Mouse (Mus musculus) ES-Bruce4 (cell line): ENCODE data around the gene Dok3. TPM values are rescaled to one million over a fixed set of nuclear protein-coding genes. Genes with fewer than 3 reads are reported as not detected.

ENCODE experiments used
- H3K27ac ChIP-seq: 2 replicates; pipeline ENCODE4 v1.5.1; 2012; ENCODE audit warnings: low read length, inconsistent platforms; ENCODE audit not compliant: insufficient read depth
- H3K27me3 ChIP-seq: 2 replicates; pipeline ENCODE4 v1.6.1; 2012; ENCODE audit warnings: mild to moderate bottlenecking, low read length, inconsistent platforms; ENCODE audit not compliant: control insufficient read depth, poor library complexity, insufficient read depth, severe bottlenecking
- H3K36me3 ChIP-seq: 2 replicates; pipeline ENCODE4 v1.6.1; 2012; ENCODE audit warnings: inconsistent platforms, mild to moderate bottlenecking, low read length, moderate library complexity; ENCODE audit not compliant: control insufficient read depth, poor library complexity, insufficient read depth, severe bottlenecking
- H3K4me1 ChIP-seq: one replicate; pipeline ENCODE4 v1.8.1; 2011; ENCODE audit warnings: low read length; ENCODE audit not compliant: control insufficient read depth, insufficient read depth
- H3K4me3 ChIP-seq: 2 replicates; pipeline ENCODE4 v1.5.1; 2011; ENCODE audit warnings: low read depth, mild to moderate bottlenecking, low read length
- H3K9ac ChIP-seq: 2 replicates; pipeline ENCODE4 v1.6.1; 2012; ENCODE audit warnings: low read depth, mild to moderate bottlenecking, inconsistent platforms; ENCODE audit not compliant: poor library complexity, severe bottlenecking
- H3K9me3 ChIP-seq: replicated peaks from 2 replicates; pipeline ENCODE4 v1.6.1; 2012; ENCODE audit warnings: mild to moderate bottlenecking, low read length, inconsistent platforms; ENCODE audit not compliant: control insufficient read depth, poor library complexity, insufficient read depth, severe bottlenecking
- CTCF ChIP-seq: IDR thresholded peaks from one replicate; pipeline ENCODE4 v1.8.1; 2011; ENCODE audit warnings: low read depth, low read length
- EP300 ChIP-seq: IDR thresholded peaks from 2 replicates; pipeline ENCODE4 v1.6.1; 2011; ENCODE audit warnings: low read depth, low read length; ENCODE audit not compliant: insufficient read depth
- POLR2A ChIP-seq: IDR thresholded peaks from one replicate; pipeline ENCODE4 v1.8.1; 2011; ENCODE audit warnings: low read length; ENCODE audit not compliant: insufficient read depth
- polyA plus RNA-seq: library from polyadenylated mRNA; stranded (reverse); fragments of >200 nt; gene quantifications from 2 replicates; pipeline ENCODE4 v1.2.4, GENCODE M21; 2011; ENCODE audit warnings: low read depth; ENCODE audit not compliant: missing spikeins, insufficient read depth, insufficient read length

Gene Dok3
- polyA plus RNA-seq, 1 experiment: 0.39 TPM

DNA sequence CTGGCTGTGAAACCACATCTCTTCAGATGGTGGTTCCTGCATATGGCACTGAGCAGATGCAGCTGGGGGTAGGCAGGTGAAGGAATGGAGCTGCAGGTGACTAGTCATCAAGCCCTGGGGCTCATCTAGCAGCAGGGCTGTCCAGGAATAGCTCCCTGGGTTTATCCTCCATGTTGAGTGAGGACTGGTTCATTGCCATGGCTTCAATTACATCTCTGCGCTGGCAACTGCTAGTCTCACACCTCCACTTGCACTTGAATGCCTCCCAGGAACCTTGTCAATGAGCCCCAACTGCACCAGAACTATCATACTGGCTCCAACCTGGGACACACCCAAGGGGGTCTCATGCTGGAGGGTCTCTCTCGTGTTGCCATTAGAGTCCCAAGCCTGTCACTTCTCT, 18.8 kb upstream of the Dok3 start:
- Histone ChIP-seq H3K27ac (no peak overlapping the region), H3K4me1 (no peaks in the 10 kb centered on the region), H3K4me3 (no peak overlapping the region), H3K36me3 (peaks cover 18% of the 10 kb centered on the region), H3K9ac (no peak overlapping the region), H3K9me3 (no peaks in the 10 kb centered on the region), H3K27me3 (no peaks in the 10 kb centered on the region)
- TF ChIP-seq CTCF (no peak), EP300 (no peak), POLR2A (no peak)

- H3K9ac ChIP-seq: no peak overlapping the region
- H3K4me3 ChIP-seq: no peak overlapping the region
- H3K4me1 ChIP-seq: no peaks in the 10 kb centered on the region
- H3K36me3 ChIP-seq: peaks cover 33% of the 10 kb centered on the region
- H3K9me3 ChIP-seq: no peaks in the 10 kb centered on the region
- no peak overlapping the region for H3K27ac ChIP-seq
- no peak for TF ChIP-seq EP300
- TF ChIP-seq CTCF: no peak
- TF ChIP-seq POLR2A: no peak
- H3K27me3 ChIP-seq: no peaks in the 10 kb centered on the region
Measured at GRCm38 (mm10) chr13:55544792-55545191, 15.7 kb upstream of the Dok3 start.

GRCm38 (mm10) chr13:55543447-55543846, 14.4 kb upstream of the Dok3 start:
- TF ChIP-seq CTCF (no peak), EP300 (no peak), POLR2A (no peak)
- no peaks in the 10 kb centered on the region for H3K9me3 ChIP-seq
- no peaks in the 10 kb centered on the region for H3K4me1 ChIP-seq
- no peak overlapping the region for H3K27ac ChIP-seq
- no peak overlapping the region for H3K4me3 ChIP-seq
- no peak overlapping the region for H3K9ac ChIP-seq
- H3K27me3 ChIP-seq: no peaks in the 10 kb centered on the region
- peaks cover 37% of the 10 kb centered on the region for H3K36me3 ChIP-seq

GRCm38 (mm10) chr13:55542891-55543290, 13.8 kb upstream of the Dok3 start:
- Histone ChIP-seq H3K9ac (no peak overlapping the region), H3K36me3 (peaks cover 37% of the 10 kb centered on the region), H3K27ac (no peak overlapping the region), H3K4me1 (no peaks in the 10 kb centered on the region), H3K9me3 (no peaks in the 10 kb centered on the region), H3K4me3 (no peak overlapping the region), H3K27me3 (no peaks in the 10 kb centered on the region)
- TF ChIP-seq POLR2A (no peak), EP300 (no peak), CTCF (no peak)

DNA sequence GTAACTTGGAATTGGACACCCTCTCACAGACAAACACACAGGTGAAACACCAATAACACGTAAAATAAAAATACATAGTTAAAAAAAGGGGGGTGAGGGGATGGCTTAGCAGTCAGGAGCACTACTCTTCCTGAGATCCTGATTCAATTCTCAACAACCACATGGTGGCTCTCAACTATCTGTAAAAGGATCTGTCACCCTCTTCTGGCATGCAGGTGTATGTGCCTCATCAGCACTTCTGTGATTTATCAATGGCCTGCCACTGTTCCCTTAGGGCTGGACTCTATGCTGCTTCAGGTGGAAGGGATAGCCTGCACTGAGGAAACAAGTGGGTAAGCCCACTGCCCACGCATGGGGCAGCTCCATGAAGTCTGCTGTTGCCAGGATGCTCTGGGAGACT, 11.8 kb upstream of the Dok3 start:
- H3K9me3 ChIP-seq: no peaks in the 10 kb centered on the region
- H3K4me1 ChIP-seq: no peaks in the 10 kb centered on the region
- H3K27ac ChIP-seq: no peak overlapping the region
- H3K9ac ChIP-seq: no peak overlapping the region
- no peak for TF ChIP-seq EP300
- no peak for TF ChIP-seq POLR2A
- TF ChIP-seq CTCF: no peak
- no peaks in the 10 kb centered on the region for H3K27me3 ChIP-seq
- peaks cover 32% of the 10 kb centered on the region for H3K36me3 ChIP-seq
- no peak overlapping the region for H3K4me3 ChIP-seq

DNA sequence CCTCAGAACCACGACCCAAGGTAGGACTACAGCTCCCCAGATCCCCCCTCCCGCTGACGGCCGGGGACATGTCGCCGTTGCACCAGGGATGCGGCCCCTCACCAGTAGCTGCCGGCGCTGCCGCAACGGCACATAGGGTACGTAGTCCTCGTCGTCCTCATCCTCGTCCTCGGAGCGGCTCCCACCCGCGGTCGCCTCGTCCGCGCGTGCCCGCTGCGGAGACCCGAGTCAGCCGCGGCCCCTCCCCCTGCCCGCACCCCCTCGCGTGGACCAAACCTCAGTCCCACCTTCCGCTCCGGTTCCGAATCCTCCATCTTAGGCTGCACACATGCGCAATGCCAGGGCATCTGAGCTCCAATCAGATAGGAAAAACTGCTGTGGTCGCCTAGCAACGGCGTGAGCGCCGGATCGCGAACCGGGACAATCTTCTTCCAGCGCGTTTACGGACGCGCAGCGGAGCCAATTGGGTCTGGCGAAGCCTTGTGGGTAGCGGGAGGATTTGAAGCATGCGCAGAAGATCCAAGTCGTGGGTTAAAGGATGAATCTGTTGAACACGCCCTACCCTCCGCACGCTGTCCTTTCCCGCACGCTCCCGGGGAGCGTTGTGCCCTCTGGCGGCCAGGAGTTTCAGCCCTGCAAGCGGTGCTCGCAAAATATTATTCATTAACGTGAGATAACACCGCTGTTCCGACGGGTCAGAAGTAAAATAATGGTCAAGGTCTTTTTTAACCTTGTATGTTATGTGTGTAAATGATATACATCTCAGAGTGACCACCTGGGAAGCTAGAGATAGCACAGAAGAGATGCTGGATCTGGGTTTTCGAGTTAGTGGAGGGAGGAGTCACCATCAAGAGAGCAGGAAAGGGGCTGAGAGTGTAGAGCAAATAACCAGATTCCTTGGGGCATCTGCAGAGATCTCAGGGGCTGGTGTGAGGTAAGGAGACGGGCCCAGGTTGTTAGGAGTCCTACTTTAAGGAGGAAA, 7.4 kb upstream of the Dok3 start, which contains the start of gene Ddx41:
Gene Ddx41 (minus strand): TSS at position 465 of the 982 bp plus-strand sequence.
- Histone ChIP-seq H3K9me3 (no peaks in the 10 kb centered on the region), H3K9ac (peak within 1 kb of the TSS; percentile 48), H3K27ac (no peak within 1 kb of the TSS), H3K36me3 (peaks cover 27% of the 10 kb centered on the region), H3K4me1 (no peaks in the 10 kb centered on the region), H3K4me3 (peak within 1 kb of the TSS; percentile 83), H3K27me3 (no peaks in the 10 kb centered on the region)
- TF ChIP-seq CTCF (peak; percentile 88), EP300 (0 out of 2 replicates have a peak, but pooled peaks have one; percentile 8), POLR2A (no peak)
